Mouse (Mus musculus) erythroid progenitor cell, adult 5-6 weeks (primary cell): ENCODE data around the gene Lmln. TPM values are rescaled to one million over a fixed set of nuclear protein-coding genes. Genes with fewer than 3 reads are reported as not detected.
"Not testable (repeated sequence)": the region's sequence is repeated elsewhere in the genome, so short reads cannot be mapped to it uniquely, and the experiment has no call there.

Source experiments
- ATAC-seq: replicated peaks from 2 replicates; pipeline ENCODE4 v1.8.0; 2016; ENCODE audit warnings: moderate number of reproducible peaks, mild to moderate bottlenecking, moderate TSS enrichment, inconsistent platforms; ENCODE audit not compliant: poor library complexity, low FRiP score, severe bottlenecking
- total RNA-seq, 2 experiments: library from RNA; stranded (forward) in 1 of 2; stranded (reverse) in 1 of 2; fragments of 150-400 nt in 1 of 2; fragments of 186-747, 209-891 nt in 1 of 2; gene quantifications; 2 replicates each; pipeline versions ENCODE4 v1.2.3 to v1.2.4; 2015 to 2017; ENCODE audit warnings: low replicate concordance in 2 of 2

The Lmln gene
- total RNA-seq, 2 experiments from 2014 or later = 3.8 to 15.1 TPM

GRCm38 (mm10) chr16:33123938-33124820 is 61.9 kb downstream of the Lmln start:
- no peak for ATAC-seq

DNA sequence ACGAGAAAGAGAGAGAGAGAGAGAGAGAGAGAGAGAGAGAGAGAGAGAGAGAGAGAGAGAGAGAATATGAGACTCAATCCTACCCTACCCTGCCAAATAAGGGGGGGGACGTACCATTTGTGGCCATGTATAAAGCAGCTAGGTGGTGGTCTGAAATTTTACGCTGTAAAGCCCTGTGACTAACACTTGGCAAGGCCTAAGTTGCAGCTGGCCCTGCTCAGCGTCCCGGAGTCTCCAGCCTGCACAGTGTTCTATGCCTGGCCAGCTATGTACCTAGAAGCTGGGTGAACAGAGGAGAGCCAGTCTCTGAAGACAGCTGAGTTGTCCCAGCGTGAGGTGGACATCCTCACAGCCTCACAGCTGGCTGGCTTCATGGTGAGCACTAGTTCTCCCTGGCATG is 64.7 kb downstream of the Lmln start:
- no peak for ATAC-seq

GRCm38 (mm10) chr16:33130731-33131130 is 68.4 kb downstream of the Lmln start:
- no peak for ATAC-seq

DNA sequence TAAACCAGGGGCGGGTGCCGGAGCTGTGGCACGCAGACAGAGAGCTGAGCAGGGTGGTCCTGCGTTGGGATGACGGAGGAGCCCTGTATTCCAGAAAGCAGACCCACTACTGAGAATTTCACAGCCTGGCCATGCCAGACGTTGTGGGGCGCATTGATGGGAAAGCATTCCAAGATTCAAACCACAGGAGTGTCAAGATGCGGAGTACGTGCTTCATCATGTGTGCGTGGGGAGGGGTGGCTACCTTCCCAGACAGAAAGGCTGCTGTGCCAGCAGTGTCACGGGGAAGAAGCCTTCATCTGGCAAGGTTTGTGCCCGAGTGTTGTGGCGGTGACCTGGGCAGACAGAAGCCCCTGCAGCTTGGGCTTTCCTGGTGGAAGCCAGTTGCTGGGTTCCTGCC is 70.9 kb downstream of the Lmln start:
- ATAC-seq = 0 out of 2 replicates have a peak, but pooled peaks have one; percentile 30

GRCm38 (mm10) chr16:33135167-33135566 is 72.8 kb downstream of the Lmln start:
- ATAC-seq = no peak

DNA sequence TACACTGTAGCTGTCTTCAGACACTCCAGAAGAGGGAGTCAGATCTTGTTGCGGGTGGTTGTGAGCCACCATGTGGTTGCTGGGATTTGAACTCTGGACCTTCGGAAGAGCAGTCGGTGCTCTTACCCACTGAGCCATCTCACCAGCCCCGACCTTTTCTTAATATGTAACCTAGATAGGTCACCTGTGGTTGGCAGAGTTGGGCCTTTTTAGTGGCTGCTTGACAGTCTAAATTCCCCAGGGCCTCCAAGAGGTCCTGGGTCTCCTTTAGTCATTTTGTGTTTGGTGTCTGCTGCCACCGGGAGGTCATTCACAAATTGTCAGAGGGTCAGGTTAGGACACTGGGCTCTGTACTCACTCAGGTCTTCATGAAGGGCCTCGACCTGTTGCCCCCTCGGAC is 76.7 kb downstream of the Lmln start:
- not testable (repeated sequence) for ATAC-seq

- ATAC-seq = no peak
Measured at GRCm38 (mm10) chr16:33141758-33142280, 79.5 kb downstream of the Lmln start.

DNA sequence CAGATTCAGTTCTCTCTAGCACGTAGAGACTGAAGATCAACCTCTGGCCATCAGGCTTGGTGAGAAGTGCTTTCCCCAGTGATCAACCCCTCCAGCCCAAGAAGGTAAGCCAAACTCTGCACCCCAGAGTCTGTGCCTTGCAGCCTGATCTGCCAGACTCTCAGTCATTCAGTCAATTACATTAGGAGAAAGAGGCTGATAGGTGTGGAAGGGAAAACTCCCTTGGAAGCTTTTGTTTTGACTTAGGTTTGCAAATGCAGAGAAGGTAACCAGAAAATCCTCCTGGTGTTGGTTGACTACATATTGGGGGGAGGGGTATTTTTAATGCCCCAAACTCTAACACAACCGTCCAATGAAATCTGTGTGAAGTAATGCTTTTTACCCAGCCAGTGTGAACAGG is 81.1 kb downstream of the Lmln start:
- no peak for ATAC-seq

- no peak for ATAC-seq
Measured at GRCm38 (mm10) chr16:33146185-33146584, 83.9 kb downstream of the Lmln start.

DNA sequence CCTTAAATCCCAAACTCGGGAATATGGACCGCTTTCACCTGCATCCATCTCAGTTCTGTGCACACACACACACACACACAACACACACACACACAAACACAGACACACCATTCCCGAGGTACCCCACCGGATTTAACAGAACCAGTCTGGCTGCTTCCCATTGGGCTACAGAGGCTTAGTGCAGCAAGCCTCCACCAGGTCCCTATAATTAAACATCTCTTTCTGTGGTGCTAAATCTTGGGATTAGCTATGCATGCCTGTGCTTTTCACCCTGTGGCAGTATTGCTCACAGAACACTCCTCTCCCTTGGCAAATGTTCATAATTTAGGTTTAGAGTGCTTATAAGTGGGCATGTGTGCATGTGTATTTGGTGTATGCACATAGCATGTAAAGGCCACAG is 85.8 kb downstream of the Lmln start:
- ATAC-seq = no peak

DNA sequence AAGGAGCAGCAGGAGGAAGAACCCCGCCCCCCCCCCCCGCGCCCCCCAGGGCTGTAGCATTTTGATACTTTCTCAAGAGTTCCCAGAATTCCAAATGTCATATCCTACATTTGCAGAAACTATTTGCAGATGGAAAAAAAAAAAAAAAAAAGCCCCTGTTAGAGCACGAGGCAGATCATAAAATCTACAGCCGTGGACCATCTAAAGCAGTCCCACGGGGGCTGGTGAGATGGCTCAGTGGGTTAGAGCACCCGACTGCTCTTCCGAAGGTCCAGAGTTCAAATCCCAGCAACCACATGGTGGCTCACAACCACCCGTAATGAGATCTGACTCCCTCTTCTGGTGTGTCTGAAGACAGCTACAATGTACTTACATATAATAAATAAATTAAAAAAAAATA is 88.6 kb downstream of the Lmln start:
- ATAC-seq = not testable (repeated sequence)

DNA sequence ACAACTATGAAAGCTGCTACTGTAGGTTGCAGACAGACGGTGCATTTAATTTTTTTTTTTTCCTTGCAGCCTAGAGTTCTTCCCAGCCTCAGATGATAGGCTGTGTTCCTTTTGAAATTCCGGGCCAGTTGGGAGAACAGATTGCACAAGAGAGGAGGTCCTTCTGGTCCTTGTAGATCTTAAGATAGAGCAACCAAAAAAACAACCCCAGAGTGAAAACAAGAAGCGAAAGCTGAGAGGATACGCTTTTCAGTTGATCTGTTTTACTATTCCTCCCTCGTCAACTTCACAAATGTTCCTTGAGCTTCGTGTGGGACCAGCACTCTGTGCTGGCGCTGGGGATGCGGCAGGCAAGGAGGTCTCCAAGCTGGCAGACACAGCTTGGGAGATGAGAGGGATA is 89.2 kb downstream of the Lmln start:
- no peak for ATAC-seq

DNA sequence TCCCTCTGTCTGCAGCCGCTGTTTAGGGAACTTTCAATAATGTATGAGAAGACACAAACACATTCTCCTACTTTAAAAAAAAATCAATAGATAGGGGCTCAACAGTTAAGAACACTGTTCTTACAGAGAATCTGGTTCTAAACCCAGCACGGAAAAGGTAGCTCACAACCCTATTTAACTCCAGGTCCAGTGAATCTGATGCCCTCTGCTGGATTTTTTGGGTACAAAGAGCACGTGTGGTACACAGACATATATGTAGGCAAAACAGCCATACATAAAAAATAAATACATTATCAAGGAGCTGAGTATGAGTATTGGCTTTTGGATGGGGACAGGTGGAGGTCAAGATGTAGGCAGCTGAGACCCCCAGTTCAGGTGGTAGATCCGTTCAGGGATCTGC is 92.7 kb downstream of the Lmln start:
- ATAC-seq = no peak

DNA sequence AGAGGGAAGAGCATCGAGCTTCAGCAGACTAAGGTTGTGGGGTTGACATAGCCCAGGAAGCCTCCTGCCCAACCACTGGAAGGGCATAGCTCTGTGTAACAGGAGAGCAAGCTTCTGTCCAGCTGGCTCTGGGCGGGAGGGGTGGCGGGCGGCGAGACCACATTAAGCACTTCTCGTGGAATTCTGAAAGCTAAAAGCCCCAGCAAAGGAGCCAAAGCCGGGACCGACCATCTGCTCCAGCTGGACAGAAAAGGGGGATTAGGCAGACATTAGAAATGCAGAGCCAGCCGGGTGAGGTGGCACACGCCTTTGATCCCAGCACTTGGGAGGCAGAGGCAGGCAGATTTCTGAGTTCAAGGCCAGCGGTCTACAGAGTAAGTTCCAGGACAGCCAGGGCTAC is 95.7 kb downstream of the Lmln start:
- no peak for ATAC-seq

DNA sequence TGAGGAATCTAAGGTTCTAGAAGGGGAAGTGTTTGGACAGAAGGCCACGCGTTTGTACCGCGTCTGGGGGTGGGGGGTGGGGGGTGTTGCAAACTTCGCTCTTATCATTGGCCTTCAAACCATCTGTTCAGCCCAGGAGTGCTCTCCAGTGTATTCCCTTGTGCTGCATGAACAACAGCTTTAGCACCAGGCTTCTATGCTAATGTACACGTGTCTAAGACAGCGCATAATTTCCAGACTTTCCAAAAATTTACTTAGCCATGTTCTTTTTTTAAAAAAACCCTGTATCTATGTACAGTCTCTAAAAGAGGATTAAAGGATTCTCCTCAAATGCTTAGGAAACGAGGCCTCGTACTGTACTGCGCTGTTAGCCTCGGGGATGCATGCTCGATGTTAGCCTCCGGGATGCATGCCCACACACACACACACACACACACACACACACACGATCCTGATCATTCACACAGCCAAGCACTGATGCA is 96.3 kb downstream of the Lmln start:
- no peak for ATAC-seq

GRCm38 (mm10) chr16:33159363-33159762 is 97.0 kb downstream of the Lmln start:
- no peak for ATAC-seq

- ATAC-seq = no peak
Measured at GRCm38 (mm10) chr16:33163330-33164090, 101.2 kb downstream of the Lmln start.

- ATAC-seq = 0 out of 2 replicates have a peak, but pooled peaks have one; percentile 56
Measured at GRCm38 (mm10) chr16:33166284-33166683, 104.0 kb downstream of the Lmln start.

- no peak for ATAC-seq
Measured at GRCm38 (mm10) chr16:33167537-33167936, 105.2 kb downstream of the Lmln start.

GRCm38 (mm10) chr16:33169471-33170034 is 107.2 kb downstream of the Lmln start:
- ATAC-seq = no peak
